Mouse (Mus musculus): ENCODE measurements around the gene Tm7sf3. TPM values are rescaled to one million over a fixed set of nuclear protein-coding genes. Genes with fewer than 3 reads are reported as not detected.

Gene Tm7sf3
- total and polyA plus RNA-seq, 3 experiments: 18.3 to 27.1 TPM; not detected in 1

DNA sequence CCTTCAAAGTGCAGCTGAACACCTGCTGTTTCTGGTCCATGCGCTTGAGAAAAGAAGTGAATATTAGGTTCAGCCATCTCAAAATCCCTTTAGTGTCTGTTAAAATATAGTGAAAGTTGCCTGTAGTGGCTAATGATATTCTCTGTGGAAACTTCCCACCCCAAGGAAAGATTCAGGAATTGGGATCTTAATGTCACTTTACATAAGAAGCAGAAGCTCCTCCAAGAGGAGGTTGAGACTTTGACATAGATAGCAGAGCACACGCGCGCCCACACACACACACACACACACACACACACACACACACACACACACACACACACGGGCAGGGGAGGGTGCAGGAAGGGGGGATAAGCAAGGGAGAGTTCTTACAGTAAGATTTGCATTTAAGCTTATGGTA, 57.5 kb downstream of the Tm7sf3 start:
- Histone ChIP-seq H3K27ac (ENCODE audit: control insufficient read depth, low read depth, low read length) (no peak overlapping the region), H3K36me3 (ENCODE audit: control insufficient read depth in 1 of 2, insufficient read depth in 2 of 2, low read length in 2 of 2) (peaks cover 13 to 22% of the 10 kb centered on the region in 2 experiments), H3K79me2 (ENCODE audit: control insufficient read depth, insufficient read depth, low read length, poor library complexity) (peaks cover 33% of the 10 kb centered on the region), H3K9ac (ENCODE audit: control insufficient read depth, low read depth, low read length, poor library complexity, severe bottlenecking) (no peak overlapping the region), H3K4me1 (ENCODE audit: control insufficient read depth in 1 of 2, insufficient read depth in 2 of 2, low read length in 2 of 2) (peaks cover 5 to 14% of the 10 kb centered on the region in 2 experiments), H3K27me3 (ENCODE audit: control insufficient read depth in 1 of 2, insufficient read depth in 2 of 2, low read length in 2 of 2) (no peaks in the 10 kb centered on the region), H3K4me3 (ENCODE audit: control insufficient read depth in 1 of 2, insufficient read depth in 1 of 2, low read depth in 2 of 2, low read length in 2 of 2) (no peak overlapping the region), H3K9me3 (replicated peaks; ENCODE audit: insufficient read depth, low read length) (no peaks in the 10 kb centered on the region)
- DNase-seq (ENCODE audit: low read depth, low spot score): no peak
- no peak for TF ChIP-seq POLR2AphosphoS2 (IDR thresholded peaks at IDR 0.05; ENCODE audit: low read length)
- no peak for TF ChIP-seq RAD21 (IDR thresholded peaks at IDR 0.05; ENCODE audit: low read depth, low read length)
- no peak for TF ChIP-seq MEF2A (IDR thresholded peaks at IDR 0.05; ENCODE audit: extremely low read depth, insufficient replicate concordance, low read depth, low read length, poor library complexity, severe bottlenecking)
- TF ChIP-seq JUND (IDR thresholded peaks at IDR 0.05; ENCODE audit: low read depth, low read length): no peak
- TF ChIP-seq ZKSCAN1 (IDR thresholded peaks at IDR 0.05; ENCODE audit: low read depth, low read length): no peak
- TF ChIP-seq ZMIZ1 (IDR thresholded peaks at IDR 0.05; ENCODE audit: low read depth, low read length): no peak

DNA sequence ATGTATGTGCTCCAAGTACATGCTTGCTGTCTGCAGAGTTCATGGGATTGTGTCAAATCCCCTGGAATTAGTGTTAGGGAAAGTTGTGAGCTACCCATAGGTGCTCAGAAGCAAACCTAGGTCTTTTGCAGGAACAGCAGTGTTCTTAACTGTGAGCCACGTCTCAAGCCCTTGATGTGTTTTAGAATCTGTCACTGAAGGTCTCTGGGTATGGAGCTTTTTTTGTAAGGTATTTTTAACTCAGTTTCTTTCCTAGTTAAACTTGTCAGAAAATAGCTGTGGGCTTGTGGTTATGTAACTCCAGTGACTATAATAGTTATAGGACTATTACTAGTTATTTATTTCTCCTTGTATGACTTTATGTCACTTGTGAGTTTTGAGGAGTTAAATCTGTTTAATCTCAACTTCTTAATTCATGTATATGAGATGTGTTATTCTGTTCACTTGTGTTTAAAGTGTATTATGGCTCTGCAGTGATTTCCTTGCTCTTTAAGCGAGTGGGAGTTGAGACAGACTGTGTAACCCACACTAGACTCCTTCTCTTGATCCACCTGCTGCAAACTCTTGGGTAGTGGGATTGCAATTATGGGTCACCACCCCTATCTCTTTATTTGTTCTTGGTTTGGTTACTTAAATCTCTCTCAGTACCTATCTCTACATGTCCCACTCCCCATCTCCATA, 59.1 kb downstream of the Tm7sf3 start:
- no peak for DNase-seq (ENCODE audit: low read depth, low spot score)
- peaks cover 45% of the 10 kb centered on the region for H3K79me2 ChIP-seq (ENCODE audit: control insufficient read depth, insufficient read depth, low read length, poor library complexity)
- H3K4me1 ChIP-seq (ENCODE audit: control insufficient read depth in 1 of 2, insufficient read depth in 2 of 2, low read length in 2 of 2): peaks cover 8 to 14% of the 10 kb centered on the region in 2 experiments
- H3K27ac ChIP-seq (ENCODE audit: control insufficient read depth, low read depth, low read length): no peak overlapping the region
- no peak for TF ChIP-seq E2F4 (IDR thresholded peaks at IDR 0.05; ENCODE audit: borderline replicate concordance, low read depth, low read length)
- H3K9ac ChIP-seq (ENCODE audit: control insufficient read depth, low read depth, low read length, poor library complexity, severe bottlenecking): no peak overlapping the region
- no peaks in the 10 kb centered on the region for H3K9me3 ChIP-seq (replicated peaks; ENCODE audit: insufficient read depth, low read length)
- no peaks in the 10 kb centered on the region for H3K27me3 ChIP-seq (ENCODE audit: control insufficient read depth in 1 of 2, insufficient read depth in 2 of 2, low read length in 2 of 2)
- H3K4me3 ChIP-seq (ENCODE audit: control insufficient read depth in 1 of 2, insufficient read depth in 1 of 2, low read depth in 2 of 2, low read length in 2 of 2): no peak overlapping the region
- H3K36me3 ChIP-seq (ENCODE audit: control insufficient read depth in 1 of 2, insufficient read depth in 2 of 2, low read length in 2 of 2): peaks cover 17 to 19% of the 10 kb centered on the region in 2 experiments

DNA sequence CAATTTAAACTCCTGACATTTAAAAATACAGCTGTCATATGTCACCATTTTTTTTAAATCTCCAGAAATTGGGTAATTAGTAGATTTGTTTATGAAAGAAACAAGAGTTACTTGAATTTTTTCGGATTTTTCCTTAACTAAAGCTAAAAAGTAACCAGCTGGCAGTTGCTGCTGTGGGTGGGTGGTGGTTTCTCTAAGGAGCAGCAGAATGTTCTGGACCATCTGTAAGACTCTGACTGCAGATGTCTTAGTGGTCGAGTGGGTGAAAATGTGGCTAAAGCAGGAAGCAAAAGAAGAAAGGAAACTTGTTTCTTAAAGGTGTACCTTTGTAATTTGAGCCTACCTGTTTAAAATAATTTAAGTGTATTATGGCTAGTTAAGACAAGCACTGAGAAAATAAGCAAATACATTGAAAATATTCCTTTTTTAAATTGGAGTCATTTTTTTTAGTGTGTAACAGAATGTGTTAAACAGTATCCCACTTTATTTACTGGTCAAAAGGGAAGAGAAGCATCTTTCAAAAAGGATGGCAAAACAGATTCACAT, 62.2 kb downstream of the Tm7sf3 start:
- peak overlapping the region in 1 of 2 experiments; percentile 7; a peak in 1 of 4 replicates for H3K4me3 ChIP-seq (ENCODE audit: control insufficient read depth in 1 of 2, insufficient read depth in 1 of 2, low read depth in 2 of 2, low read length in 2 of 2)
- H3K4me1 ChIP-seq (ENCODE audit: control insufficient read depth in 1 of 2, insufficient read depth in 2 of 2, low read length in 2 of 2): peaks cover 10 to 14% of the 10 kb centered on the region in 2 experiments
- no peak for DNase-seq (ENCODE audit: low read depth, low spot score)
- peak overlapping the region; percentile 23; the same call in 1 of the 2 replicates for H3K9ac ChIP-seq (ENCODE audit: control insufficient read depth, low read depth, low read length, poor library complexity, severe bottlenecking)
- no peak overlapping the region for H3K27ac ChIP-seq (ENCODE audit: control insufficient read depth, low read depth, low read length)
- H3K36me3 ChIP-seq (ENCODE audit: control insufficient read depth in 1 of 2, insufficient read depth in 2 of 2, low read length in 2 of 2): peaks cover 4 to 28% of the 10 kb centered on the region in 2 experiments
- H3K9me3 ChIP-seq (replicated peaks; ENCODE audit: insufficient read depth, low read length): no peaks in the 10 kb centered on the region
- H3K79me2 ChIP-seq (ENCODE audit: control insufficient read depth, insufficient read depth, low read length, poor library complexity): peaks cover 67% of the 10 kb centered on the region
- TF ChIP-seq SIN3A (IDR thresholded peaks at IDR 0.05; ENCODE audit: low read length): 0 out of 2 replicates have a peak, but pooled peaks have one; percentile 23
- TF ChIP-seq E2F4 (IDR thresholded peaks at IDR 0.05; ENCODE audit: borderline replicate concordance, low read depth, low read length): no peak
- TF ChIP-seq POLR2AphosphoS5 (IDR thresholded peaks at IDR 0.05; ENCODE audit: borderline replicate concordance, low read depth, low read length): no peak
- no peaks in the 10 kb centered on the region for H3K27me3 ChIP-seq (ENCODE audit: control insufficient read depth in 1 of 2, insufficient read depth in 2 of 2, low read length in 2 of 2)
